Mouse (Mus musculus) kidney, adult 11 months (tissue): Measurements from ENCODE around the gene Dlec1.

ENCODE experiments used
- DNase-seq: peaks from one replicate; pipeline ENCODE4 v3.0.0; 2022

Dlec1 gene

DNA sequence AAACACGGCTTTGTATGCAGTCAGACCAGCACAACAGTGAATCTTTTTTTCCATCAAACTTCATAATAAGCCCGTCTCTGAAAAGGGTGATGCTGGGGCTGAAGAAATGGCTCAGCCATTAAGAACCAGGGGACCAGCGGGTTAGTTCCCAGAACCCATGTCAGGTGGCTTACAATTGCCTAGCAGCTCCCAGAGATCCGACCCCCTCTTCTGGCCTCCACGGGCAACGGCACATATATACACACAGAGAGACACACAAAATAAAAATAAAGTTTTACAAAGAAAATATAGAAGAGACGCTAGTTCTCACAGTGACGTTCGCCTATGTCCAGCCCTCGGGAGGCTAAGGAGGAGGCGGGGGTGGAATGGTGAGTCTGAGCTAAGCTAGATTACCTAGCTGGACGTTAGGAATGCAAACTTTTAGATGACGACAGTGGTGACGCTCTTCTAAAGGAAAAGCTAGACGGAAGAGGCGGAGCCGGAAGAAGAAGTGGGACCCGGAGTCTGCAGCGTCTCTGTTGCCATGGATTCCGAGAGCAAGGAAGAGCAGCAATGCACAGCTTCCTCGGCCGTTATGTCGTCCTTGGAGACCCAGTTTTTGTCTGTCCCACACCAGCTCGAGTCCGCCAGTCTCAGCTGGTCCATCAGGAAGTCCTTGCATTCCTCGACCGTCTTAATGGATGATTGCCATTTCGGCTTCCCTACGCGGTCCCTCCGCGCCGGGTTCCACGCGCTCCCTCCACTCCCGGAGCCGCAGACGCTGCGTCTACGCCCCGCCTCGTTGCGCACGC is at the start of gene Dlec1:
TSS of gene Dlec1 (plus strand) at position 487 of the 791 bp plus-strand sequence.
- DNase-seq, result peak; percentile 86

DNA sequence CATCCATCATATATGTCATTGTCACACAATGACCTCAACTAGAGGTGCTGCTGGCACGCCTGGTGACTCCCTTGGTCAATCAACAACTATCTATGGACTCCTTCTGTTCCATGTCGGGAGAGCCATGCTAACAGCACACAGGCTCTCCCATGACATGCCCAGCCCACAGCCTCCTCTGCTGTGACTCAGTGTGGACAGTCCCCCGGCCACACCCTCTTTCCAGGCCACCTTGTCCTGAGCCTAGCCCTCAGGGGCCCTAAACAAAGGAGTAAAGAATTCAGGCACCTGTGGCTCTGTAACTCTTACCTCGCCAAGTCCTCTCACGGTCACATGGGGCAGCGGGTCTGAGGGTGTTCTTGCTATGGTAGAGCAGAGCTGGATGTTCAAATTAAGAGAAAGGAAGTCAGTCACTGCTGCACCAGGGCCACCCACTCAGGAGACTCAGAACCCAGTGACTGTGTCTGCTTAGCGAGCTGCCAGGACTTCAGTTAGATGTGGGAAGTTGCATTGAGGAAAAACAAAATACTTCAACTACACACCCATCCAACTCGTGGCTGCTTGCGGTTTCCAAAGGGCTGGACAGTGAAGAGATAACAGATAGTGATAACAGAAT is 48.2 kb upstream of the Dlec1 start:
- DNase-seq, result no peak

- DNase-seq, result no peak
Measured at GRCm38 (mm10) chr9:119055336-119055735, 46.9 kb upstream of the Dlec1 start.

DNA sequence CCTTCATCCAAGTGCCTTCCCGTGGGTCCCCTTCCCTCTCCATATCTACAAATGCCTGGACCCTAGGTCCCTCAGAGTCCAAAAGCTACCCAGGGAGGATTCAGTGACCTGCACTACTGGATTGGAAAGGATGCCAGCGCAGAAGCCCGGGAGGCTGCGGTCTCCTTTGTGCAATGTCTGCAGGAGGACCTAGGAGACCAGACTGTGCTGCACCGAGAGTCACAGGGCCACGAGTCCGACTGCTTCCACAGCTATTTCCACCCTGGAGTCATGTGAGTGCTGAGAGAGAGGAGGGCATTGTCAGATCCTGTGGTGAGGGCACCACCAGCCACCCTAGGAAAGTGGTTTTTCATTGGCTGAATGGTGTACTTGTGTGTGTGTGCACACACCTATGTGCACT is 44.0 kb upstream of the Dlec1 start:
- no peak for DNase-seq

- DNase-seq, result peak; percentile 45
Measured at GRCm38 (mm10) chr9:119060701-119061100, 41.6 kb upstream of the Dlec1 start.

DNA sequence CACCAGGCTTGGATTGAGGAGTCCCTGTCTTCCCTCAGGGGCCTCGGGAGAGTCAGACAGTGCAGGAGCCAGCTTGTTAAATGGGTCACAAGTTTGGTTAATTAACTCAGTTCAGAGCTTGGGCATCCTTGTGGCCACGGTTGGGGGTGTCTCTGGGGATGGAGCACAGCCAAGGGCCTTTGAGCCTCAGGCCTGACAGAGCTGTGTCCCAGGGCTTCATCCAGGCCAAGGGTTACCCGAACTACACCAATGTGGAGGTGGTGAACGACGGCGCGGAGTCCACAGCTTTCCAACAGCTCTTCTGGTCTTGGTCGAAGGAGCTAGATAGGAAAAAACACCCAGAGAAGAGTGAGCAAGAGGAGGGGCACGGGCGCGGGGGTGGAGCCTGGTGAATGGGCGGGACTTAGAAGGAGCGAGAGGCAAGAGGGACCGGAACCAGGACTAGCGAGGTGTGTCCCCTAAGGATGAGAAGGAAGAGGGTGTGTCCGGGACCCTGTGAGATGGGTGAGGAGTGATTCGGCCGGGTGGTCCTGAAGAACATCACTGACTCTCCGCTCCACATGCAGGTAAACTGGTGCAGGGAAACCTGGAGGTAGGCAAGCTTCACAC is 39.1 kb upstream of the Dlec1 start:
- peak; percentile 91 for DNase-seq

DNA sequence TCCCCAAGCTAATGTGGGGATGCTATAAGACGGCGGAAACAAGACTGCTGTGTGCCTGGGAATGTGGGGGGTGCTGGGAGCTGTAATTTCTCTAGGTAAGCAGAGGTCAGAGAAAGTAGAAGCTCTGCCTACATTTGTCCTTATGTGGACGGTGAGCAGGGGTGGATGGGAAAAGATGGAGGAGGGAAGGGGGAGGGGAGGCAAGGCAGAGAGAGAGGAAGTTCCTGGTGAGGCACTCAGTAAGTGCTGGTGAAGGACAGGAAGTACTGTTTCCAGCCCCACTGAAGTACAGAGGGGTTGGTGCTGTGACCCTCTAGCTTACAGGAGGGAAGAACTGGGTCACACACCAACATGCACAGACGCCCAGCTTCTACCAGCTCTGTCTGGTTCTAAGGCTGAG is 38.0 kb upstream of the Dlec1 start:
- DNase-seq, result no peak

DNA sequence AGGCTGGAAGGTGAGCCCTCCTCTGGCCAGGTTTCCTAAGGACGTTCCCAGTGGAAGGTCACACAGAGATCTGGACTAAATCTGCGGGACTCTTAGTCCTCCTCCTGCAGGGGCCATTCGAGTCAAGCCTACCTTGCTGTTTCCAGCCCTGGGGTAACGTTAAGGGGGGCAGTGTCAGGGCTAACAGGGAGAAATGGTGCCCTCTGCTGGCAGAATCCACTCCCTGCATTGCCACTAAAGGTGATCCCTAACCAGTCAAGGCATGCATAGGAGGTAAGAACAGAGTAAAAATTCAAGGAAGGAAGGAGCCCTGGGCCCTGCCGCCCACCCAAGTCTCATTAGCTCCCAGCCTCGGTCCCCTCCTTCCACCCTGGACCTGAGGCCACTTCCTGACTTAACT is 34.7 kb upstream of the Dlec1 start:
- peak; percentile 70 for DNase-seq

- no peak for DNase-seq
Measured at GRCm38 (mm10) chr9:119068266-119068665, 34.0 kb upstream of the Dlec1 start.

DNA sequence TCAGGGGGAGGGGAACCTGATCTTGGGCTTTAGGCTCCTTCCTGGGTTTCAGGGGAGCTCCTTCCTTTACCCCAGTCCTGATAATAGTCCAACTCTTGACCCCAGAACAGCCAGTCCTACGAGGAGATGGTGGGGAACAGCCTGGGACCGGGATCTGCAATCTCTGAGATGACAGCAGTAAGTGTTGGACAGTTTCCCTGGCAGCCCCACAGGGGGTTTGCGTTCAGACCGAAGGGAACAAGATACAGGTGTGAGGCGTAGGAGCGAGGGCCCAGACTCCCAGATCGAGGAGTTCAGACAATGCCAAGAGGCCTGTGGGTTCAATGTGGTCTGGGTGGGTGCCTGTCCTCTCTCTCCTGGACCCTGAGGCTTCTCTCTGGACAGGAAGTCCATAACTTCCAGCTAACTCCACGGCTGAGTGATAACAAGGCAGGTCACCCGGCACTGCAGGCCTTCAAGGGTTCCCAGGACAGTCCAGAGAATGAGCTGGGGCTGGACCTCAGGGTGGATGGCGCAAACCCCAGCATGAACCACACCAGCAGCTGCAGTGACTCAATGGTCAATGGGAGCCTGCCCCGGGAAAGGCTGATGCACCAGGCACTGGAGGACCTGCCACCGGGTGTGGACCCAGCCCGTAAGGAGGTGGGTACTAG is 32.0 kb upstream of the Dlec1 start:
- no peak for DNase-seq

DNA sequence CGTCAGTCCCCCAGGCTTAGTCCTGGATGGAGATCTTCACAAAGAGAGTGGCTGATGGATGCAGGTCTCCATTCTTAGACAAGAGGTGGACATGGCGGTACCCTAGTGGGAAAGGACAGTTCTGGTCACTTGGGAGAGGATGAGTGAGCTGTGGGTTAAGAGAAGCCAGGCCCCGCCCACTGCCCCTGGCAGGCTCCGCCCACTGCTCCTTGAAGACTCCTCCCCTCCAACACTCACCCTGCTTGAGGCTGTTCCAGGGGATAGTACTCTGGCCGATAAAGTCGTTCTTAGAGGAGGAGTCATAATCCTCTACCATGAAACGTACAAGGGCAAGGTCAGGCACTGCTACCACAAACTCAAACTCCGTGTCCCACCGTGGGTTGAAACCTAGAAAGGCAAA is 30.5 kb upstream of the Dlec1 start:
- no peak for DNase-seq

DNA sequence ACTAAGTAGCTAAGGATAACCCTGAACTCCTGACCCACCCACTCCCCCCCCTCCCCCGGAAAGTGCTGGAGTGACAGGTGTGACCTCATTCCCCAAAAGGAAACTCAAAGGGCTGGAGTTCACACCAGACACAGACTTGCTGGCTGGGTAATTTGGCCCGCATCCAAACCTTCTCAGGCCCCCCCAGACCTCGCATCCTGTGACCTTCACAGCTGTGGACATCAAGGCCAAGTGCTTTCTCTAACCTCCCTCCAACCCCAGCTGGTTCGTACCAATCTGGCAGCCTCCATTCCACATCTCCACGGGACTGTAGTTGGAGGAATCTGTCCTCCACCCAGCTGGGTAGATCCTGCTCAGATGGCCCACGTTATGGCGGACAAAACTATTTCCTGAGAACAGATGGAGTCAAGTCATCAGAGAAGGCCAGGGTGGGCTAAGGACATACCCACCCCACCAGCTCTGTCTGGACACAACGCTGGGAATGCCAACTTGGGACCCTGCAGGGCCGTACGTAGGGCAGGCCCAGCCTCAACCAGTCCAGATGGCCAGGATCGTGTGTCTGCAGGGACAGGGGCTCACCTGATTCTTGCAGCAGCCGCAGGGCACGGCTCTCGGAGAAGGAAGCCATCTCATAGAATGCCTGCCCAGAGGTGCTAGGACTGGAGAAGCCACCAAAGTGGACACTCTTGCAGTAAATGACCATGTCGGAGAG is 28.9 kb upstream of the Dlec1 start:
- DNase-seq, result peak; percentile 53

GRCm38 (mm10) chr9:119075685-119076084 is 26.6 kb upstream of the Dlec1 start:
- no peak for DNase-seq

DNA sequence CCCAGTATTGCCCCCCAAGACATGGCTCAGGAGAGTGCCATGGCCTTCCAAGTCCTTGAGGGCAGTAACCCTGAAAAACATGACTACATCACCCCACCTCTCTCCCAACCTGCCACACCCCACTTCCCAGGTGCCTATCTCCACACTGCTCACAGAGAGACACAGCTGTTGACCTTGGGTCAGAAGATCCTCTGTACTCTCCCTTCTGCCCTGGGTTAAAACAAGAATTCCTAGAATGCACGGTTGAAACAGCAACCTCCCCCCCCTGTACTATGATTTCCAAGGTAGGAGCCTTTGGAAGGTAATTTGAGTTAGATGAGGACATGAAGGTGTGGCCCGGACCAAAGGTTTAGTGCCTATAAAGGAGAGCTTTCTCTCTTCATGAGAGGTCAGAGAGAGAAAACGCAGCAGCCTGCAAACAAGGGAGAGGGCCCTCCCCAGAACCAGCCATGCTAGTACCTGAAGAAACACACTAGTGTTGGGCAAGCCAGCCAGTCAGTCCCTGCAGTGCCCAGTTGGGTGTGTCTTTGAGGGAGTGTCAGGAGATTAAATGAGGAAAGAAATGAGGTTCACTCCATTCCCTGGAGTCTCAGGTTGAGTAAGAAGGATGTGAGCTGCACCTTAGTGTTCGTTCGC is 22.1 kb upstream of the Dlec1 start:
- DNase-seq, result no peak

DNA sequence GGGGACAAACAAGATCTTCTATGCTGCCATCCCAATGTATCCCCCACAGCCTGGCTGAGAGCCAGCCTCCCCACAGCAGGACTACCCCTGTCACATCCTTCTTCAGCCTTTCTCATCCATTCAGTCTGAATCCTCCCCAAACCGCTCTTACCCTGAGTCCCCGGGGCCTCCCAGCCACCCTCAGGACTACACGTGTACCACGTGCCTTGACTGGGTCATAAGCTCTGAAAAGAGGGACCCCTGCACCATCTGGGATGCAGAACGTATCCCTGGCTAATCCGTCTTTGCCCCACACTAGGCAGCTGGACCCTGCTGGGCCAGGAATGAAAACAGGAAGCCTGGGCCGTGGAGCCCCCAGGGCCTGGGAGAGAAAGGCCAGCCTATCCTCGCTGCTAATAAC is 20.2 kb upstream of the Dlec1 start:
- DNase-seq, result no peak

DNA sequence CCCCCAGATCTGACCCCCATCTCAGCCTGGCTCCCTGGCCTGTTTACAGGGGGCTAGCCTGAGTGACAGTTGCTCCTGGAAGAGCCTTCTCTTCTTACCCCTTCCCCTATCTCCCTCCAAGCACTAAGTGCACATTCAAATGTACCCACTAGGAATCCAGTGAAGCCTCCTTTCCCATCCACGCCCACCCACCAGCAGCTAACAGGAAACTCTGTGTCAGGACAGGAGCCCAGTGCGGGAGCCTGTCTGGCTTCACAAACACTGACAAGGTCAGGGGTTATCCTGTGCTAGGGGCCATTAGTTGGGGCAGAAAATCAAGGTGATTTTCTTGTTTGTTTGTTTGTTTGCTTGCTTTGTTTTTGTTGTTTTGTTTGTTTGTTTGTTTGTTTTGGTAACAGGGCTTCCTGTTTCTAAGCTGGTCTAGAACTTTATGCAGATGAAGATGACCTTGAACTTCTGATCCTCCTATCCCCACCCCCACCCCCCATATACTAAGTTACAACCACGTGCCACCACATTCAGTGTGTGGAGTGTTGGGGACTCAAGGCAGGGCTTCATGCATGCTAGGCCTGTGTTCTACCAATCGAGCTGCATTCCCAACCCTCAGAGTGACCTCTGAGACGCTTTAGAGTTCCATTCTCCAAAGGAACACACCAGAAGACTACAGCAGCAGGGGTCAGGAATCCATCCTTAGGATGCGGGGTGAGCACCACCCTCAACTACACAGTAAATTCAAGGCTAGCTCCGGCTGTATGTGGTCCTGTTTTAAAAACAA is 19.4 kb upstream of the Dlec1 start:
- no peak for DNase-seq

DNA sequence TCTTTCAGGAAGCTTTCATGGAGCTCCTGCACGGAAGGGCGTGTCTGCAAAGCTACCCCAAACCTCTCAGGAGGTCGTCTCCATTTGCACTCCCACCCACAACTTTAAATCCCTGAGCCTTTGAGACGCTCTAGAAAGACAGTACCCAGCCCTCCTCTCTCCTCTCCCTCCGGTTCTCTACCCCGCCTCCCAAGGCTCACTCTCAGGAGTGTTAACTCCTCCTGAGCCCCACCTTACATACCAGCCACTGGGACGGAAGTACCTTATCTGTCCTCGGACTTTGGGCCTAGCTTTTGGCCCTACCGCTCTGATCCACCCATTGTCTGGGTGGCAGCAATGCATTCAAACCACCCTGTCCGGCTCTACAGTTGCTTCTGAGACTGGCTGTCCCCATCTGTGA is 18.3 kb upstream of the Dlec1 start:
- no peak for DNase-seq

DNA sequence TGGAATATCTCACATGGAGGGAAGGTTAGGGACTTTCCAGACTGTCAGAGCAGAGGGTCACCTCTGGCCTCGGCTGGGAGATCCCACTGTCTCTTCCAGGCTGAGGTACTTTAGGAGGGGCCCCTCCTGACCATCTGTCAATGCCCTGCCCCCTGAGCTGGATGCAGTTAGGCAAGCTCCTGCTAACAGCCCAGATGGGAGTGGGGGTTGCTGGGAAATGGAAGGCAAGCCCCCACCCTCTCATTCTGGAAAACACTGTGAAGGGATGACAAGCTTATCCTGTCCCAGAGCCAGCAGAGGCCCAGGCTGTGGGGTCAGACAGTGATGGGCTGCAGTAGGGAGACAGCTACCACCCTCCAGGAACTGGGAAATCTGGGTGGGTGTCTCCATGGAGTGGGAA is 15.8 kb upstream of the Dlec1 start:
- no peak for DNase-seq

GRCm38 (mm10) chr9:119087309-119087708 is 15.0 kb upstream of the Dlec1 start:
- DNase-seq, result no peak

- DNase-seq, result peak; percentile 96
Measured at GRCm38 (mm10) chr9:119088148-119088801, 14.0 kb upstream of the Dlec1 start.

DNA sequence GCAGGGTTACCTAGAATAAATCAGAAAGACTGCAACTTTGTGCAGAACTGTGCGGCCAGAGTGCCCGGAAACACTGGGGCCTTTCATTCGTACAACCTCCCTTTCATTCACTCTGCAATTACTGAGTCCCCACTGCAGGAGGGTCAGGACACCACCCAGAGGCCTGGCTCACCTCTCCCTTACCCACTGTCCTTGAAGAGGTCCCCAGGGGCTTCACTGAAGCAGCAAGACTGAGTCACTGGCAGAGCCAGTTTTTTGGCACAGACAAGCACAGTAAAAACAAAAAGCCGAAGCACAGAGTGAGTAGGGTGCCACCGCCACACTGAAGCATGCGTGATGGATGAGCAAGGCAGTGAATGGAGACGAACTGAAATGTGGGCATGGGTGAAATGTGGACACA is 12.8 kb upstream of the Dlec1 start:
- no peak for DNase-seq
